Mouse (Mus musculus) heart, adult 2 months (tissue): ENCODE results near the gene Ttc23. TPM values are rescaled to one million over a fixed set of nuclear protein-coding genes. Genes with fewer than 3 reads are reported as not detected.

Experiments
- DNase-seq, 2 experiments: peaks; one replicate each; pipeline ENCODE4 v3.0.0; 2021
- H3K27ac ChIP-seq: fragments of 200-600 bp; 2 replicates; pipeline ENCODE4 v1.8.1; 2022
- H3K27me3 ChIP-seq: fragments of 200-500 bp; 2 replicates; pipeline ENCODE4 v1.6.1; 2012; ENCODE audit warnings: mild to moderate bottlenecking, low read length, inconsistent platforms, mixed read lengths; ENCODE audit not compliant: control insufficient read depth, insufficient read depth
- H3K36me3 ChIP-seq: fragments of 200-500 bp; 2 replicates; pipeline ENCODE4 v1.6.1; 2012; ENCODE audit warnings: low read length, inconsistent platforms; ENCODE audit not compliant: control insufficient read depth, insufficient read depth
- H3K4me1 ChIP-seq: fragments of 200-500 bp; 2 replicates; pipeline ENCODE4 v1.6.1; 2011; ENCODE audit warnings: low read length; ENCODE audit not compliant: control insufficient read depth, insufficient read depth
- H3K4me3 ChIP-seq: fragments of 200-600 bp; 2 replicates; pipeline ENCODE4 v1.8.1; 2022
- H3K79me2 ChIP-seq: fragments of 200-500 bp; replicated peaks from 2 replicates; pipeline ENCODE4 v1.6.1; 2012; ENCODE audit warnings: mild to moderate bottlenecking, inconsistent platforms, low read length, moderate library complexity, mixed read lengths; ENCODE audit not compliant: control insufficient read depth, insufficient read depth
- H3K9ac ChIP-seq: fragments of 200-500 bp; 2 replicates; pipeline ENCODE4 v1.6.1; 2012; ENCODE audit warnings: low read depth, mild to moderate bottlenecking, control low read depth, inconsistent platforms, low read length, mixed read lengths
- CTCF ChIP-seq: fragments of 200-600 bp; IDR thresholded peaks from 2 replicates; pipeline ENCODE4 v1.8.1; 2022; ENCODE audit warnings: antibody characterized with exemption, mild to moderate bottlenecking, moderate library complexity
- EP300 ChIP-seq: fragments of 200-500 bp; IDR thresholded peaks from 2 replicates; pipeline ENCODE4 v1.6.1; 2011; ENCODE audit warnings: low read depth, low read length, control low read depth; ENCODE audit not compliant: insufficient read depth
- POLR2A ChIP-seq: fragments of 200-500 bp; IDR thresholded peaks from 2 replicates; pipeline ENCODE4 v1.6.1; 2011; ENCODE audit warnings: mild to moderate bottlenecking, low read depth, low read length, control low read depth; ENCODE audit not compliant: insufficient read depth
- WGBS: fragments of 180-500 bp; shearing (Covaris S2); methylation state at CpG from one replicate; pipeline ENCODE4 v1.1.7; 2018; 5-methylcytosine and 5-hydroxymethylcytosine counted together
- intact Hi-C: fragments of 180-260 bp; cut with DNase I; formaldehyde crosslinking; loops from one replicate; pipeline ENCODE4 v1.15.1; 2025
- polyA plus RNA-seq: library from polyadenylated mRNA; depleted of rRNA; stranded (reverse); fragments of >200 nt; gene quantifications from 2 replicates; pipeline ENCODE4 v1.2.3, GENCODE M21; 2012
- total RNA-seq, 2 experiments: library from RNA; stranded (reverse); gene quantifications; 2 replicates each; pipeline ENCODE4 v1.2.3; 2021

Ttc23 gene
- total and polyA plus RNA-seq, 3 experiments, result 3.6 to 20.7 (median 18.6) TPM

- Histone ChIP-seq H3K79me2 (no peaks in the 10 kb centered on the region), H3K36me3 (no peaks in the 10 kb centered on the region), H3K9ac (no peak overlapping the region), H3K27ac (no peak overlapping the region), H3K27me3 (no peaks in the 10 kb centered on the region), H3K4me1 (peaks cover 2% of the 10 kb centered on the region), H3K4me3 (no peak overlapping the region)
- no peak for DNase-seq
- TF ChIP-seq CTCF, result no peak
- TF ChIP-seq EP300, result no peak
- no peak for TF ChIP-seq POLR2A
- 87% methylated on average over 9 of the region's 9 CpGs for WGBS
- intact Hi-C loops, result loop anchor here (2.0 kb wide), 1 partner anchor 16 kb away; no protein-coding TSS in a partner anchor
Measured at GRCm38 (mm10) chr7:67725016-67725415, 77.8 kb downstream of the Ttc23 start.

- H3K4me1 ChIP-seq, result peaks cover 3% of the 10 kb centered on the region; the same call in 1 of the 2 replicates
- H3K27ac ChIP-seq, result no peak overlapping the region
- intact Hi-C loops, result no loop called here
- DNase-seq, result no peak
- no peaks in the 10 kb centered on the region for H3K79me2 ChIP-seq
- no peak overlapping the region for H3K9ac ChIP-seq
- H3K4me3 ChIP-seq, result no peak overlapping the region
- 95% methylated on average over 4 of the region's 4 CpGs for WGBS
- no peaks in the 10 kb centered on the region for H3K36me3 ChIP-seq
- no peaks in the 10 kb centered on the region for H3K27me3 ChIP-seq
- TF ChIP-seq CTCF (no peak), EP300 (no peak), POLR2A (no peak)
Measured at GRCm38 (mm10) chr7:67728203-67728602, 81.0 kb downstream of the Ttc23 start.

- no peak for DNase-seq
- no peak overlapping the region for H3K9ac ChIP-seq
- H3K27me3 ChIP-seq, result no peaks in the 10 kb centered on the region
- no peak overlapping the region for H3K4me3 ChIP-seq
- intact Hi-C loops, result no loop called here
- no peaks in the 10 kb centered on the region for H3K79me2 ChIP-seq
- WGBS, result 93% methylated on average over 4 of the region's 4 CpGs
- peaks cover 3% of the 10 kb centered on the region; the same call in 1 of the 2 replicates for H3K4me1 ChIP-seq
- no peak overlapping the region for H3K27ac ChIP-seq
- TF ChIP-seq CTCF, result no peak
- TF ChIP-seq EP300, result no peak
- no peak for TF ChIP-seq POLR2A
- no peaks in the 10 kb centered on the region for H3K36me3 ChIP-seq
Measured at GRCm38 (mm10) chr7:67728809-67729208, 81.6 kb downstream of the Ttc23 start.

GRCm38 (mm10) chr7:67730431-67731110, 83.4 kb downstream of the Ttc23 start:
- DNase-seq, result no peak
- Histone ChIP-seq H3K9ac (no peak overlapping the region), H3K4me1 (peaks cover 3% of the 10 kb centered on the region; the same call in 1 of the 2 replicates), H3K79me2 (no peaks in the 10 kb centered on the region), H3K4me3 (no peak overlapping the region), H3K27me3 (no peaks in the 10 kb centered on the region), H3K27ac (no peak overlapping the region), H3K36me3 (no peaks in the 10 kb centered on the region)
- TF ChIP-seq EP300, result no peak
- no peak for TF ChIP-seq POLR2A
- no peak for TF ChIP-seq CTCF
- WGBS, result 48% methylated on average over 5 of the region's 5 CpGs
- intact Hi-C loops, result no loop called here

- TF ChIP-seq CTCF, result no peak
- TF ChIP-seq POLR2A, result no peak
- no peak for TF ChIP-seq EP300
- 58% methylated on average over 4 of the region's 4 CpGs for WGBS
- Histone ChIP-seq H3K36me3 (no peaks in the 10 kb centered on the region), H3K4me1 (peaks cover 3% of the 10 kb centered on the region; the same call in 1 of the 2 replicates), H3K27me3 (no peaks in the 10 kb centered on the region), H3K9ac (no peak overlapping the region), H3K27ac (no peak overlapping the region), H3K79me2 (no peaks in the 10 kb centered on the region), H3K4me3 (no peak overlapping the region)
- DNase-seq, result no peak
- intact Hi-C loops, result no loop called here
Measured at GRCm38 (mm10) chr7:67732276-67732675, 85.1 kb downstream of the Ttc23 start.

GRCm38 (mm10) chr7:67740382-67740781, 93.2 kb downstream of the Ttc23 start:
- Histone ChIP-seq H3K4me1 (peaks cover 12% of the 10 kb centered on the region), H3K9ac (no peak overlapping the region), H3K27me3 (no peaks in the 10 kb centered on the region), H3K36me3 (no peaks in the 10 kb centered on the region), H3K79me2 (no peaks in the 10 kb centered on the region), H3K27ac (peak overlapping the region; percentile 71), H3K4me3 (no peak overlapping the region)
- peak in 1 of 2 experiments; percentile 15 for DNase-seq
- no peak for TF ChIP-seq CTCF
- no peak for TF ChIP-seq EP300
- TF ChIP-seq POLR2A, result no peak
- intact Hi-C loops, result loop anchor here (2.0 kb wide), 1 partner anchor 16 kb away; no protein-coding TSS in a partner anchor
- 87% methylated on average over 4 of the region's 4 CpGs for WGBS
